Mouse (Mus musculus) liver, embryonic 16.5 days (tissue): ENCODE data around the gene Gm49380. TPM values are rescaled to one million over a fixed set of nuclear protein-coding genes. Genes with fewer than 3 reads are reported as not detected.

Experiments used
- ATAC-seq: fragments of 200-750 bp; cut with Nextera tagmentation; 2 replicates; pipeline ENCODE4 v1.8.0; 2017; ENCODE audit warnings: low read depth, mild to moderate bottlenecking, moderate number of reproducible peaks, moderate library complexity
- H3K27ac ChIP-seq: fragments of 300-500 bp; sonication (generic); 2 replicates; pipeline ENCODE4 v1.5.1; 2014; ENCODE audit warnings: mild to moderate bottlenecking, low read length
- H3K27me3 ChIP-seq: fragments of 300-500 bp; sonication (generic); 2 replicates; pipeline ENCODE4 v1.6.1; 2014; ENCODE audit warnings: low read depth, low read length, mixed read lengths; ENCODE audit not compliant: control insufficient read depth, insufficient read depth
- H3K36me3 ChIP-seq: fragments of 300-500 bp; sonication (generic); 2 replicates; pipeline ENCODE4 v1.6.1; 2014; ENCODE audit warnings: mild to moderate bottlenecking; ENCODE audit not compliant: control insufficient read depth, insufficient read depth
- H3K4me1 ChIP-seq: fragments of 300-500 bp; sonication (generic); 2 replicates; pipeline ENCODE4 v1.6.1; 2014; ENCODE audit warnings: low read depth, low read length, mixed read lengths; ENCODE audit not compliant: control insufficient read depth
- H3K4me2 ChIP-seq: fragments of 300-500 bp; sonication (generic); 2 replicates; pipeline ENCODE4 v1.6.1; 2014; ENCODE audit warnings: low read depth, low read length, mixed read lengths
- H3K4me3 ChIP-seq: fragments of 300-500 bp; sonication (generic); 2 replicates; pipeline ENCODE4 v1.5.1; 2014; ENCODE audit warnings: low read depth, mild to moderate bottlenecking, low read length
- H3K9ac ChIP-seq: fragments of 300-500 bp; sonication (generic); 2 replicates; pipeline ENCODE4 v1.6.1; 2014; ENCODE audit warnings: low read depth, low read length
- H3K9me3 ChIP-seq: fragments of 300-500 bp; sonication (generic); replicated peaks from 2 replicates; pipeline ENCODE4 v1.6.1; 2016; ENCODE audit warnings: low read length; ENCODE audit not compliant: control insufficient read depth
- WGBS: fragments of 180-500 bp; shearing (Covaris S2); extraction: QIAGEN DNeasy Blood & Tissue Kit; methylation state at CpG from one replicate; pipeline ENCODE4 v1.1.7; 2014; ENCODE audit not compliant: insufficient replicate concordance; 5-methylcytosine and 5-hydroxymethylcytosine counted together
- polyA plus RNA-seq: library from polyadenylated mRNA; unstranded; fragments of >200 nt; fragmentation: Nextera tagmentation; extraction: Ambion mirVana; gene quantifications from 2 replicates; pipeline ENCODE4 v1.2.1, GENCODE M21; 2015

The Gm49380 gene
- polyA plus RNA-seq, 1 experiment from 2014 or later = not detected

DNA sequence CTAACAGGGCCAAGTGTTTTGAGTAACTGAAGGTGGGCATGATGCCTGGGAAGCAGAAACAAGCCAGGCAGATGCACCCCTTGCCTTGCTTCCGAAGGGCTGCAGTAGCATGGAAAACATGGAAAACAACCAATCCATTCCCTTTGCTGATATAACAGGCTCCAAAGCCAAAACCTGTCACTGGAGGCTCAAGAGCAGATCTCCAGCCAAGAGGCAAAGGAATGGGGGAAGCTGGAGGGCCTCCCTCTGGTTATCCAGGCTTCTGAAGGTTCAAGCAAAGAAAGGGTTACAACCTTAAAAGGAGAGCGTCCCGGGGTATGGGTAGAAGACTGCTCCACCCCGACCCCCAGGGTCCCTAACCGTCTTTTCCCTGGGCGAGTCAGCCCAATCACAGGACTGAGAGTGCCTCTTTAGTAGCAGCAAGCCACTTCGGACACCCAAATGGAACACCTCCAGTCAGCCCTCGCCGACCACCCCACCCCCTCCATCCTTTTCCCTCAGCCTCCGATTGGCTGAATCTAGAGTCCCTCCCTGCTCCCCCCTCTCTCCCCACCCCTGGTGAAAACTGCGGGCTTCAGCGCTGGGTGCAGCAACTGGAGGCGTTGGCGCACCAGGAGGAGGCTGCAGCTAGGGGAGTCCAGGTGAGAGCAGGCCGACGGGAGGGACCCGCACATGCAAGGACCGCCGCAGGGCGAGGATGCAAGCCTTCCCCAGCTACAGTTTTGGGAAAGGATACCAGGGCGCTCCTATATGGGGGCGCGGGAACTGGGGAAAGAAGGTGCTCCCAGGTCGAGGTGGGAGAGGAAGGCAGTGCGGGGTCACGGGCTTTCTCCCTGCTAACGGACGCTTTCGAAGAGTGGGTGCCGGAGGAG is 70.2 kb downstream of the Gm49380 start, which contains the start of gene Thy1:
Gene Thy1 (plus strand): TSS at position 549 of the 872 bp plus-strand sequence.
- Histone ChIP-seq H3K27ac (no peak within 1 kb of the TSS), H3K4me3 (0 out of 2 replicates have a peak within 1 kb of the TSS, but pooled peaks have one; percentile 10), H3K9ac (no peak within 1 kb of the TSS), H3K4me1 (no peaks in the 10 kb centered on the region), H3K9me3 (no peaks in the 10 kb centered on the region), H3K36me3 (no peaks in the 10 kb centered on the region), H3K27me3 (peaks cover 32% of the 10 kb centered on the region), H3K4me2 (no peak within 1 kb of the TSS)
- WGBS = 2% methylated on average over 30 of the region's 30 CpGs
- no peak for ATAC-seq

DNA sequence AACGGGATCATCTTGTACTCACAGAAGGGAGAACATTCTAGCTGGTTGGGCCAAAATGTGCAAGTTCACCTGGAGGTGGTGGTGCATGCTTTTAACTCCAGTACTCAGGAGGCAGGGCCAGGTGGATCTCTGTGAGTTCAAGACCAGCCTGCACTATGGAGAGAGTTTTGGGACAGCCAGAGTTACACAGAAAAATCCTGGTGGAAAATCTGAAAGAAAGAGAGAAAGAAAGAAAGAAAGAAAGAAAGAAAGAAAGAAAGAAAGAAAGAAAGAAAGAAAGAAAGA is 71.0 kb downstream of the Gm49380 start:
- no peak overlapping the region for H3K4me2 ChIP-seq
- no peak for ATAC-seq
- H3K9ac ChIP-seq = no peak overlapping the region
- peaks cover 30% of the 10 kb centered on the region for H3K27me3 ChIP-seq
- H3K4me1 ChIP-seq = no peaks in the 10 kb centered on the region
- H3K9me3 ChIP-seq = no peaks in the 10 kb centered on the region
- H3K27ac ChIP-seq = no peak overlapping the region
- no peak overlapping the region for H3K4me3 ChIP-seq
- 46% methylated on average over 1 of the region's 1 CpGs for WGBS
- H3K36me3 ChIP-seq = no peaks in the 10 kb centered on the region

DNA sequence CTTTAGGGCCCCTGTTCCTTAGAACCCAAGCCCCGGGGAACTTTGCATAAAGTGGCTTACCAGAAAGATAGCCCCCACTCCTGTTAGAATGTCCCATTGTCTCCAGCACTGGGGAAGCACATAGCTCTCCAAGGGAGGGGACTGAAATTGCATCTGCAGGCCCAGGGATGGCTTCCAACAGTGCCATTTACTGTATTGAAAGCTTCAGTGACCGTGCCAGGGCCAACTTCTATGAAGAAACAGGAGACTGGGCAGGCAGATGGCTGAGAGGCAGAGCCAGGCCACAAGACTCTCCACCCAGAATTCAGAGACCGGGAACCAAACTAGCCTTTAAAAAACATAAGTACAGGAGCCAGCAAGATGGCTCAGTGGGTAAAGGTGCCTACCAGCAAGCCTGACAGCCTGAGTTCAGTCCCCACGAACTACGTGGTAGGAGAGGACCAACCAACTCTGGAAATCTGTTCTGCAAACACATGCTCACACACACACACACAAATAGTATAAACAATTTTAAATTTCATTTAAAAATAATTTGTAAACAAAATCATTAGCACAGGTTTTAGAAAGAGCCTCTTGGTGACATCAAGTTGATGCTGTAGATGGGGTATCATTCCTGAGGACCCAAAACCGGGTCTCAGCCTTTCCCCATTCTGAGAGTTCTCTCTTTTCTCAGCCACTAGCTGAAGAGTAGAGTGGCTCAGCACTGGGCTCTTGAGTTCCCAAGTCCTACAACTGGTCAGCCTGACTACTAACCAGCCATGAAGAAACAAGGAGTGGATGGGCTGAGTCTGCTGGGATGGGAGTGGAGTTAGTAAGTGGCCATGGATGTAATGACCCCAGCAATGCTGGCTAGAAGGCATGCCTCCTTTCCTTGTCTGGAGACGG is 71.5 kb downstream of the Gm49380 start:
- 51% methylated on average over 7 of the region's 7 CpGs for WGBS
- Histone ChIP-seq H3K4me2 (no peak overlapping the region), H3K9ac (no peak overlapping the region), H3K4me3 (no peak overlapping the region), H3K9me3 (no peaks in the 10 kb centered on the region), H3K36me3 (no peaks in the 10 kb centered on the region), H3K27me3 (peaks cover 30% of the 10 kb centered on the region), H3K27ac (no peak overlapping the region), H3K4me1 (no peaks in the 10 kb centered on the region)
- no peak for ATAC-seq

DNA sequence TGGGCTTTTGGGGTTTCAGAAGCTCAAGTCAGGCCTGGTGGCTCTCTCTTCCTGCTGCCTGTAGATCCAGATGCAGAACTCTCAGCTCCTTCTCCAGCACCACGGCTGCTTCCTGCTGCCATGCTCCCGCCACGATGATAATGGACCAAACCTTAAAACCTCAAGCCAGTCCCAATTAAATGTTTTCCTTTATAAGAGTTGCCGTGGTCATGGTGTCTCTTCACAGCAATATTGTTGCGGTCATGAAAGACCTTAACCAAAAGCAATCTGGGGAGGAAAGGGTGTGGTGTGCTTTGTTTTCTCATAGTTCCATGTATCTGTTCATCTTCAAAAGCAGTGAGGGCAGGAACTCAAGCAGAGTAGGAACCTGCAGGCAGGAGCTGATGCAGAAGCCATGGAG is 76.2 kb downstream of the Gm49380 start:
- Histone ChIP-seq H3K4me3 (no peak overlapping the region), H3K36me3 (no peaks in the 10 kb centered on the region), H3K4me1 (no peaks in the 10 kb centered on the region), H3K9me3 (no peaks in the 10 kb centered on the region), H3K27me3 (peaks cover 2% of the 10 kb centered on the region), H3K9ac (no peak overlapping the region), H3K27ac (no peak overlapping the region), H3K4me2 (no peak overlapping the region)
- 66% methylated on average over 5 of the region's 5 CpGs for WGBS
- ATAC-seq = no peak

DNA sequence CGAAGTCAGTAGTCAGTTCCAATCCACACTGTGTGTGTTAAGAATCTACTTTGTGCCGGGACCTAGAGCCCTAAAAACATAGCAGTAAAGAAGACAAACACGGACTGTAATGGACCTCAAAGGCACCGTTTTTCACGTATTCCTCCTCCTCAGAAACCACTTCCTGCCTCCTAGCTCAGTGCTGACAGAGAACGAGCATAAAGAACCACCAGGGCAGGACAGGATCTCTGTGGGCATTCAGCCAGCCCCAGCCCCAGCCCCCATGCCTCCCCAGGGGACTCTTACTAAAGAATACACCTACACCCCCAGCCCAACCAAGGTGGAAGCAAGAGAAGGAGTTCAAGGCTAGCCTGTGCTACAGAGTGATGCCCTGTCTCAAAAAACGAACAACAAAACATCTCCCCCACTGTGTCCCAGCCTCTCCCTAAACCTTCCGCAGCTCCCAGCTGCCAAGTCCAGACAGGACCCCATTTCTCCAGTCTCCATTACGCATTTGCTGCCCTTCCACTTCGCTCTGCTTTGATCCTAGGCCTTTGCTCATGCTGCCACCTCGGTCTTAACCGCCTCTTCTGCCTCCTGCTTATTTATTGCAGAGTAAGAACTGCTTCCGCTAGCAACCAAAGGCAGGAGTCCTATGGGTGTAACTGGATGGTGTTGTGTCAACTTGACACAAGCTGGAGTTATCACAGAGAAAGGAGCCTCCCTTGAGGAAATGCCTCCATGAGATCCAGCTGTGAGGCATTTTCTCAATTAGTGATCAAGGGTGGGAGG is 79.2 kb downstream of the Gm49380 start:
- H3K27me3 ChIP-seq = no peaks in the 10 kb centered on the region
- no peak overlapping the region for H3K4me2 ChIP-seq
- no peak overlapping the region for H3K9ac ChIP-seq
- no peak for ATAC-seq
- no peaks in the 10 kb centered on the region for H3K36me3 ChIP-seq
- H3K9me3 ChIP-seq = no peaks in the 10 kb centered on the region
- no peak overlapping the region for H3K4me3 ChIP-seq
- H3K4me1 ChIP-seq = no peaks in the 10 kb centered on the region
- no peak overlapping the region for H3K27ac ChIP-seq
- 41% methylated on average over 13 of the region's 13 CpGs for WGBS

- no peaks in the 10 kb centered on the region for H3K4me1 ChIP-seq
- WGBS = 78% methylated on average over 5 of the region's 5 CpGs
Measured at GRCm38 (mm10) chr9:44033317-44033716, 80.0 kb downstream of the Gm49380 start.

DNA sequence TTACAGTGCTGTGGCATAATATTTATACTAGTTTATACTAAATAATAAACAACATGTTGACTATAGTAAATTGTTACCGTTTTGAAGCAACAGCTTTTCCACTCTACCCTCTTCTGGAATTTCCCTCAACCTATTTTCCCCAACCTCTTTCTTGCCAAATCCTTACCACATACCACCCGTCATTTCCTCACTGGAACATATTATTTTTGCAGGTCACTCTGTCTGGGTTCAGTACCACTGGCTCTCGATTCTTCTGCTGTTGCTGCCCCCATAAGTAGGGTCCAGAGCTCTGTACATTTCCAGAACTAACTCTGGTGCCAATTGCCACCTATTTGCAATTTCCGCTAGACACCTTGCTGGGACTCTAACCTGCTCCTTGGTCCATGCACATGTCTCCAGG is 81.4 kb downstream of the Gm49380 start:
- Histone ChIP-seq H3K27me3 (no peaks in the 10 kb centered on the region), H3K36me3 (no peaks in the 10 kb centered on the region), H3K4me1 (no peaks in the 10 kb centered on the region), H3K9me3 (no peaks in the 10 kb centered on the region), H3K4me3 (no peak overlapping the region), H3K9ac (no peak overlapping the region), H3K4me2 (no peak overlapping the region), H3K27ac (no peak overlapping the region)
- 49% methylated on average over 4 of the region's 4 CpGs for WGBS
- no peak for ATAC-seq

More at GRCm38 (mm10) chr9:44033317-44033716, 80.0 kb downstream of the Gm49380 start:
- H3K27ac ChIP-seq = no peak overlapping the region
- H3K9ac ChIP-seq = no peak overlapping the region
- no peak for ATAC-seq
- no peak overlapping the region for H3K4me2 ChIP-seq
- H3K36me3 ChIP-seq = no peaks in the 10 kb centered on the region
- H3K9me3 ChIP-seq = no peaks in the 10 kb centered on the region
- H3K27me3 ChIP-seq = no peaks in the 10 kb centered on the region
- H3K4me3 ChIP-seq = no peak overlapping the region

GRCm38 (mm10) chr9:44031079-44031478 is 82.2 kb downstream of the Gm49380 start:
- H3K4me1 ChIP-seq = no peaks in the 10 kb centered on the region
- no peak overlapping the region for H3K27ac ChIP-seq
- ATAC-seq = no peak
- H3K4me3 ChIP-seq = no peak overlapping the region
- no peak overlapping the region for H3K4me2 ChIP-seq
- H3K9ac ChIP-seq = no peak overlapping the region
- H3K36me3 ChIP-seq = no peaks in the 10 kb centered on the region
- H3K27me3 ChIP-seq = no peaks in the 10 kb centered on the region
- H3K9me3 ChIP-seq = no peaks in the 10 kb centered on the region
- WGBS = 36% methylated on average over 5 of the region's 5 CpGs
